Mouse (Mus musculus): Measurements from ENCODE around the gene Eif2d.

DNA sequence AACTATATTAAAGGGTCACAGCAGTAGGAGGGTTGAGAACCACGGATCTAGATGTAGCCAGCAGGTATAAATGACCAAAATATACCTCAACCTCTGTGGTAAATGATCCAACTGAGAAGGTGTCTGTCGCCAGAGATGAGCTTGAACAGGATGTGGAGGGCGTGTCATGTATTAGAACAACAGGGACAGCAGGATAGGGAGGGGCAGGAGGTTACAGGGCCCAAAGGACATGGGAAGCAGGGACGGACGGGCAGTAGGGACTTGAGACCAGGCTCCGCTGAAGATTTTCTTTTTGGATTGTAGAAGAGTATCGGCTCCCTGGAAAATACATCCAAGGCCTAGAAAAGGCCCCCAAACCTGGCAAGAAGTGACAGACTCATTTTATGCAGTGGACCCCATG lies 20.0 kb downstream of the Eif2d start:
- TF ChIP-seq CTCF (IDR thresholded peaks at IDR 0.05; ENCODE audit: borderline replicate concordance, control insufficient read depth, extremely low read depth, insufficient read depth, low read length, poor library complexity) = no peak
- TF ChIP-seq POLR2A (IDR thresholded peaks at IDR 0.05; ENCODE audit: control insufficient read depth, extremely low read depth, insufficient read depth, low read length, poor library complexity) = no peak
